Mouse (Mus musculus) kidney, adult 2 months (tissue): ENCODE measurements around the gene Amdhd2. TPM values are rescaled to one million over a fixed set of nuclear protein-coding genes. Genes with fewer than 3 reads are reported as not detected.
A peak's percentile ranks its signal among the peaks of the same experiment; 100 is the strongest.

Source experiments
- DNase-seq: peaks from one replicate; pipeline ENCODE4 v3.0.0; 2021
- H3K27ac ChIP-seq: fragments of 200-500 bp; 2 replicates; pipeline ENCODE4 v1.5.1; 2012; ENCODE audit warnings: low read depth, low read length, control low read depth, inconsistent platforms; ENCODE audit not compliant: insufficient read depth
- H3K27me3 ChIP-seq: fragments of 200-500 bp; replicated peaks from 2 replicates; pipeline ENCODE4 v1.6.1; 2012; ENCODE audit warnings: mild to moderate bottlenecking, moderate library complexity, low read length, inconsistent platforms; ENCODE audit not compliant: control insufficient read depth, insufficient read depth
- H3K36me3 ChIP-seq: fragments of 200-500 bp; 2 replicates; pipeline ENCODE4 v1.6.1; 2012; ENCODE audit warnings: mild to moderate bottlenecking, moderate library complexity, low read length, inconsistent platforms; ENCODE audit not compliant: control insufficient read depth, insufficient read depth
- H3K4me1 ChIP-seq: fragments of 200-500 bp; 2 replicates; pipeline ENCODE4 v1.6.1; 2011; ENCODE audit warnings: low read length; ENCODE audit not compliant: control insufficient read depth, insufficient read depth
- H3K4me3 ChIP-seq: fragments of 200-500 bp; 2 replicates; pipeline ENCODE4 v1.5.1; 2011; ENCODE audit warnings: mild to moderate bottlenecking, low read depth, low read length, control low read depth; ENCODE audit not compliant: insufficient read depth
- CTCF ChIP-seq: fragments of 200-500 bp; conservative IDR thresholded peaks from 2 replicates; pipeline ENCODE4 v1.5.1; 2011; ENCODE audit warnings: low read depth, mild to moderate bottlenecking, control low read depth, low read length, moderate library complexity, mixed read lengths; ENCODE audit not compliant: insufficient read depth, insufficient read length
- POLR2A ChIP-seq: fragments of 200-500 bp; IDR thresholded peaks from one replicate; pipeline ENCODE4 v1.6.1; 2011; ENCODE audit warnings: low read depth, low read length, control low read depth
- WGBS: fragments of 180-500 bp; shearing (Covaris S2); methylation state at CpG from one replicate; pipeline ENCODE4 v1.1.7; 2018; 5-methylcytosine and 5-hydroxymethylcytosine counted together
- polyA plus RNA-seq: library from polyadenylated mRNA; depleted of rRNA; stranded (reverse); fragments of >200 nt; gene quantifications from 2 replicates; pipeline ENCODE4 v1.2.3, GENCODE M21; 2012

Amdhd2 gene
- polyA plus RNA-seq, 1 experiment, result 124 TPM

GRCm38 (mm10) chr17:24167120-24167519 lies 3.6 kb upstream of the Amdhd2 start:
- DNase-seq, result peak; percentile 71
- H3K36me3 ChIP-seq, result no peaks in the 10 kb centered on the region
- no peaks in the 10 kb centered on the region for H3K27me3 ChIP-seq
- peak overlapping the region; percentile 65 for H3K27ac ChIP-seq
- peaks cover 15% of the 10 kb centered on the region for H3K4me1 ChIP-seq
- no peak for TF ChIP-seq POLR2A
- TF ChIP-seq CTCF, result no peak
- H3K4me3 ChIP-seq, result no peak overlapping the region
- WGBS, result 34% methylated on average over 6 of the region's 6 CpGs

GRCm38 (mm10) chr17:24164566-24165259 lies 1.1 kb upstream of the Amdhd2 start:
- WGBS, result 56% methylated on average over 11 of the region's 11 CpGs
- H3K27ac ChIP-seq, result peak overlapping the region; percentile 33

DNA sequence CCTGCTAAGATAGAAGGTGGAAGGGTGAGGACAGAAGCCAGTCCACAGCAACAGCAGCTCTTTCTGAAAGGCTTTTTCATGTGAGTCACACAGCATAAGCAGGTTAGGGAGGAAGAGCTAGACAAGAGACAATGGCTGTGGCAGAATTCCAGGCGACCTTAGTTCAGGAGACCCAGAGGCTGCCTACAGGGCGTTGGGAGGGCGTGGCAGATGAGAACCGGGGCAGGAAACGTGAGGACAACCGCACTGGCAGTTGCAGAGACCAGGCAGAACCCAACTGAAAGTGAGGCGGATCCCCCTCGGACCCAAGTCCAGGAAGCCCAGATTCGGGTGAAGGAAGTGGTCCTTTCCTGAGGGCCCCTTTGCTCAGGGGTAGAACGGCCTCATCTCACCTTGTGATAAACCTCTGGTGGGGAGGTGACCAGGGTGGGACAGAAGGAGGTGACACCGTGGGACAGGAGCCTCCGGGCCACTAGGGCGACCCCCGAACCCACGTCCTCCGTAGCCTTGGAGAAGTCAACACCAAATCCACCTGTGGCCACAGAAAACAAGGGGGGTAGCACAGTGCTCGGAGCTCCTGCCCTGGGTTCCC lies 886 bp downstream of the Amdhd2 start:
- H3K36me3 ChIP-seq, result no peaks in the 10 kb centered on the region
- DNase-seq, result peak; percentile 96
- H3K27ac ChIP-seq, result peak overlapping the region; percentile 84
- H3K4me1 ChIP-seq, result peaks cover 18% of the 10 kb centered on the region
- TF ChIP-seq POLR2A (no peak), CTCF (no peak)
- WGBS, result 10% methylated on average over 17 of the region's 17 CpGs
- no peaks in the 10 kb centered on the region for H3K27me3 ChIP-seq
- peak overlapping the region; percentile 88 for H3K4me3 ChIP-seq

More at GRCm38 (mm10) chr17:24164566-24165259, 1.1 kb upstream of the Amdhd2 start:
- no peak for TF ChIP-seq POLR2A
- 0 out of 2 replicates have a peak, but pooled peaks have one; percentile 5 for TF ChIP-seq CTCF
- Histone ChIP-seq H3K27me3 (no peaks in the 10 kb centered on the region), H3K4me1 (peaks cover 18% of the 10 kb centered on the region), H3K36me3 (no peaks in the 10 kb centered on the region), H3K4me3 (no peak overlapping the region)
- peak; percentile 85 for DNase-seq

- WGBS, result 58% methylated on average over 5 of the region's 5 CpGs
- Histone ChIP-seq H3K36me3 (no peaks in the 10 kb centered on the region), H3K27me3 (no peaks in the 10 kb centered on the region), H3K4me1 (peaks cover 14% of the 10 kb centered on the region), H3K4me3 (no peak overlapping the region), H3K27ac (0 out of 2 replicates have a peak overlapping the region, but pooled peaks have one; percentile 26)
- no peak for TF ChIP-seq POLR2A
- no peak for TF ChIP-seq CTCF
- peak; percentile 44 for DNase-seq
These were observed 2.1 kb downstream of the Amdhd2 start for GRCm38 (mm10) chr17:24161466-24161865.

DNA sequence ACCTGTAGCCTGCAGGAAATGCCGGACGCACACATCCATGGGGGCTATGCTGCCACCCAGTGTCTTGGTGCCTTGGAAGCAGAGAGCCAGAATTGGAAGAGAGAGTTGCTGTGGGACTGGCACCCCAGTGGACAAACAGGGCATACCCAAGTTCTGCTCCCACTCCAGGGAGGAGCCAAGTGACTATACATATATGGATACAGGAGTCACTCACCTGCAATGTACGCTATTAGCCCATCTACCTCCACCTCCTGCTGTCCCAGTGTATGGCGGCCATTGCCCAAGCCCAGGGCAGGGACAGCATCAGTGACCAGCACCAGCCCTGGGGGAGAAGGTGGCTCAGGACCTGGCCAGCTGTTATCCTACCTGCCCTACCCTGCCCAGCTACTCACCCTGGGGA lies 6.0 kb downstream of the Amdhd2 start:
- no peak overlapping the region for H3K4me3 ChIP-seq
- TF ChIP-seq POLR2A (no peak), CTCF (no peak)
- H3K36me3 ChIP-seq, result no peaks in the 10 kb centered on the region
- H3K27me3 ChIP-seq, result no peaks in the 10 kb centered on the region
- peaks cover 18% of the 10 kb centered on the region for H3K4me1 ChIP-seq
- no peak for DNase-seq
- 88% methylated on average over 4 of the region's 4 CpGs for WGBS
- H3K27ac ChIP-seq, result no peak overlapping the region

DNA sequence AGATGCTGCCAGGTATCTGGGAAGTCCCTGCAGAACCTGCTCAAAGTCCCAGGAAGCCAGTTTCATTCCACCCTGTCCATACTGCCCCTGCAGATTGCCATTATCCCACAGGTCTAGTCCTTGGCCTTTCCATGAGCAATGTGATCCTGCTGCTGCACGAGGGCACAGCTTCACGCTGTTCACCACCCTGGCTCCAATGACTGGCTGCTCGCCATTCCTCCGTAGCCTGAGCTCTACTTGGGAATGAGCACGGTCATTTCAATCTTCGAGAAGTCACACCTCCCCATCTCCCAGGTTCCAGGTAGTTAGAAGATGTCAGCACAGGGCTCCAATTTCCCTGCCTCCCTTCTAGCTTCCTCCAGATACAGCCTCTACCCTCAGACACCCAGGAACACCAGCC lies 6.4 kb downstream of the Amdhd2 start:
- H3K4me3 ChIP-seq, result no peak overlapping the region
- H3K27me3 ChIP-seq, result no peaks in the 10 kb centered on the region
- WGBS, result 93% methylated on average over 6 of the region's 6 CpGs
- TF ChIP-seq CTCF (no peak), POLR2A (no peak)
- peaks cover 18% of the 10 kb centered on the region for H3K4me1 ChIP-seq
- no peaks in the 10 kb centered on the region for H3K36me3 ChIP-seq
- no peak for DNase-seq
- H3K27ac ChIP-seq, result no peak overlapping the region

DNA sequence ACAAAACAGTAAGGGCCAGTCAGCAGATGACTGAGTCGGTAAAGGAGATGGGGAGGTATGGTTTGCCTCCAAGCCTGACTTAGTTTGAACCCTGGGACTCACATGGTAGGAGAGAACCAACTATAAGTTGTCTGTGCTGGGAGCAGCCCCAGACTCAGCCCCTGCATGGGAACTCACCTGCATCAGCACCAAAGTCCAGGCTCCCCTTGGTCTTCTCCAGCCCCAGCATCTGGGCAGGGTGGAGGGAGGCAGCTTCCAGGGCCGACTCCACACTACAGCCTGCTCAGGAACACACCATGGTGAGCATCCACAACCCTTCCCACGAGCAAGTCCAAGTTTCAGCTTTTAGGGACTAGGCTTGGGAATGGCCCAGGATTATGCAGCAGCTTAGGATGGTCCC lies 7.2 kb downstream of the Amdhd2 start:
- H3K4me1 ChIP-seq, result peaks cover 12% of the 10 kb centered on the region
- no peak for DNase-seq
- H3K27ac ChIP-seq, result no peak overlapping the region
- no peaks in the 10 kb centered on the region for H3K36me3 ChIP-seq
- TF ChIP-seq CTCF (no peak), POLR2A (no peak)
- WGBS, result 90% methylated on average over 3 of the region's 3 CpGs
- no peaks in the 10 kb centered on the region for H3K27me3 ChIP-seq
- H3K4me3 ChIP-seq, result no peak overlapping the region
